Mouse (Mus musculus) heart, embryonic 11.5 days (tissue): ENCODE measurements around the gene Pde6g. TPM values are rescaled to one million over a fixed set of nuclear protein-coding genes. Genes with fewer than 3 reads are reported as not detected.
A peak's percentile ranks its signal among the peaks of the same experiment; 100 is the strongest.

Experiments used
- ATAC-seq: fragments of 200-750 bp; cut with Nextera tagmentation; replicated peaks from 2 replicates; pipeline ENCODE4 v1.8.0; 2017; ENCODE audit warnings: moderate library complexity; ENCODE audit not compliant: insufficient number of reproducible peaks, low FRiP score, low TSS enrichment
- H3K27ac ChIP-seq: fragments of 300-500 bp; sonication (generic); 2 replicates; pipeline ENCODE4 v1.5.1; 2014; ENCODE audit warnings: mild to moderate bottlenecking, low read depth, low read length
- H3K27me3 ChIP-seq: fragments of 300-500 bp; sonication (generic); 2 replicates; pipeline ENCODE4 v1.6.1; 2014; ENCODE audit warnings: mild to moderate bottlenecking, low read length, mixed read lengths; ENCODE audit not compliant: control insufficient read depth, insufficient read depth
- H3K36me3 ChIP-seq: fragments of 300-500 bp; sonication (generic); 2 replicates; pipeline ENCODE4 v1.6.1; 2014; ENCODE audit warnings: mild to moderate bottlenecking, low read length, moderate library complexity, mixed read lengths; ENCODE audit not compliant: control insufficient read depth, insufficient read depth
- H3K4me1 ChIP-seq: fragments of 300-500 bp; sonication (generic); 2 replicates; pipeline ENCODE4 v1.6.1; 2014; ENCODE audit warnings: low read length; ENCODE audit not compliant: control insufficient read depth, insufficient read depth
- H3K4me2 ChIP-seq: fragments of 300-500 bp; sonication (generic); 2 replicates; pipeline ENCODE4 v1.6.1; 2014; ENCODE audit warnings: mild to moderate bottlenecking, moderate library complexity
- H3K4me3 ChIP-seq: fragments of 300-500 bp; sonication (generic); 2 replicates; pipeline ENCODE4 v1.5.1; 2014; ENCODE audit warnings: low read depth, low read length
- H3K9ac ChIP-seq: fragments of 300-500 bp; sonication (generic); 2 replicates; pipeline ENCODE4 v1.6.1; 2014; ENCODE audit warnings: mild to moderate bottlenecking, low read depth, low read length, moderate library complexity
- H3K9me3 ChIP-seq: fragments of 300-500 bp; sonication (generic); replicated peaks from 2 replicates; pipeline ENCODE4 v1.6.1; 2016; ENCODE audit warnings: low read length; ENCODE audit not compliant: control insufficient read depth
- WGBS: fragments of 180-500 bp; shearing (Covaris S2); extraction: QIAGEN DNeasy Blood & Tissue Kit; methylation state at CpG from one replicate; pipeline ENCODE4 v1.1.7; 2014; ENCODE audit not compliant: insufficient replicate concordance; 5-methylcytosine and 5-hydroxymethylcytosine counted together
- polyA plus RNA-seq: library from polyadenylated mRNA; unstranded; fragments of >200 nt; fragmentation: Nextera tagmentation; extraction: Ambion mirVana; gene quantifications from 2 replicates; pipeline ENCODE4 v1.2.1, GENCODE M21; 2014

Pde6g gene
- polyA plus RNA-seq, 1 experiment from 2014 or later = 0.24 TPM

DNA sequence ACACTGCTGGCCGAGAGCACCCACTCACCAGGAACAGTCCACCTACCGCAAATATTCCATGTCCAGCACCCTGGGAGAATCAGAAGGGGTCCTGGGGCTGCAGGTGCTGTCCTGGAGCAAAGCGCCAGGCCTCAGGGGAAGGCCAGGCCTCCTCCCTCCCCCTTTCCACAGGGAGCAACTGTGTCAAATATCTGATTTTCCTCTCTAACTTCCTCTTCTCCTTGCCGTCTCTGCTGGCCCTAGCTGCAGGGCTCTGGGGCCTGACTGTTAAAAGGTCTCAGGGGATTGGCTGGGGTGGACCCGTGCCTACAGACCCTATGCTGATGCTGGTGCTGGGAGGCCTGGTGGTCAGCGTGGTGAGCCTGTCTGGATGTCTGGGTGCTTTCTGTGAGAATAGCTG lies 9.2 kb downstream of the Pde6g start:
- 54% methylated on average over 6 of the region's 6 CpGs for WGBS
- H3K27me3 ChIP-seq = no peaks in the 10 kb centered on the region
- H3K9ac ChIP-seq = no peak overlapping the region

DNA sequence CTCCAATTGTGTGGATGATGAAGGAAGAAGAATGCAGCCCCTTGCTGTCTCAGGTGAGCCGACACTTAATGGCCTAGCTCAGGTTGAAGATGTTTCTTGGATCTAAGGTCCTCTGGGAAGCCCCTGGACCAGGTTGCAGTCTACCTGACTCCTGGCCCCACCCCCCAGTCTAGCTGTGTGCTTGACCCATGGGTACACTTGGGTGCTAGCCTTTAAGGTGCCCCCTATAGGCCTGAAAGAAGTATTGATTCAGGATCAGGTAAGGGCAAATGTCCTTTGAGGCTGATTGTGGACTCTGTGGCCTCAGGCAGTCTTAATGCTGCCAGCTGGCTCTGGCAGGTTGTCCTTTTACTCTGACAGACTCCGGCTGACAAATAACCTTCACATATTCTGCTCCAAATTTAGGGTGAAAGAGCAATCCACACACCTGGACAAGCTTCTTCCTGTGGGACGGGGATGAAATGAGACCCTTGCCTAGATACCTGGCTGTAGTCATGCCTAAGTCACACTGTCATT lies 10.5 kb downstream of the Pde6g start:
- no peak for ATAC-seq
- WGBS = 79% methylated on average over 3 of the region's 3 CpGs
- no peak overlapping the region for H3K4me2 ChIP-seq

More for the DNA sequence above, 9.2 kb downstream of the Pde6g start:
- no peak overlapping the region for H3K27ac ChIP-seq
- H3K4me3 ChIP-seq = no peak overlapping the region
- no peak overlapping the region for H3K4me2 ChIP-seq
- no peaks in the 10 kb centered on the region for H3K36me3 ChIP-seq
- no peaks in the 10 kb centered on the region for H3K9me3 ChIP-seq
- no peak for ATAC-seq
- H3K4me1 ChIP-seq = peaks cover 4% of the 10 kb centered on the region; the same call in 1 of the 2 replicates

DNA sequence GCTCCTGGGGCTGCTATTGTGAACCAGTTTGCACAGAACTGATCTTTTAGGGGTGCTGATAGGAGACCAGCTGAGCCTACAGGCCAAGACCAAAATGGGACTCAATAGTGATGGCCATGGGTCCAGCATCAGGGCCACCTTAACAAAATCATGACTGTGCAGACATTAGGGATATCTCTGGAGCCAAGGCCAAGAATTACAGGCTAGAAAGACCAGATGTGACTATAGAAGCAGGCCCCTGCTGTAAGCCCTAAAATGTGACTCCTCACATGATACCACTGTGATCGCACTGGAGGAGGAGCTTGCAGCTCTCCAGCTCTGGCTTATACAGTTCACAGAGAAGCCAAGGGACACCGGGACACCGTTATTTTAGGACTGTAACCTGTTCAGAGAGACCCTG lies 11.0 kb downstream of the Pde6g start, which contains the start of gene Tspan10:
Gene Tspan10, plus strand, starts transcription at position 301 of the 400 bp plus-strand sequence.
- H3K9me3 ChIP-seq = no peaks in the 10 kb centered on the region
- no peak within 1 kb of the TSS for H3K4me3 ChIP-seq
- no peak within 1 kb of the TSS for H3K4me2 ChIP-seq
- H3K36me3 ChIP-seq = no peaks in the 10 kb centered on the region
- H3K9ac ChIP-seq = no peak within 1 kb of the TSS
- no peak for ATAC-seq
- peaks cover 4% of the 10 kb centered on the region; the same call in 1 of the 2 replicates for H3K4me1 ChIP-seq
- no peak within 1 kb of the TSS for H3K27ac ChIP-seq
- no peaks in the 10 kb centered on the region for H3K27me3 ChIP-seq
- WGBS = 87% methylated on average over 3 of the region's 3 CpGs

More for the DNA sequence above, 10.5 kb downstream of the Pde6g start:
- Histone ChIP-seq H3K9ac (no peak overlapping the region), H3K4me3 (no peak overlapping the region), H3K36me3 (no peaks in the 10 kb centered on the region), H3K27me3 (no peaks in the 10 kb centered on the region), H3K9me3 (no peaks in the 10 kb centered on the region), H3K27ac (no peak overlapping the region), H3K4me1 (peaks cover 4% of the 10 kb centered on the region; the same call in 1 of the 2 replicates)

DNA sequence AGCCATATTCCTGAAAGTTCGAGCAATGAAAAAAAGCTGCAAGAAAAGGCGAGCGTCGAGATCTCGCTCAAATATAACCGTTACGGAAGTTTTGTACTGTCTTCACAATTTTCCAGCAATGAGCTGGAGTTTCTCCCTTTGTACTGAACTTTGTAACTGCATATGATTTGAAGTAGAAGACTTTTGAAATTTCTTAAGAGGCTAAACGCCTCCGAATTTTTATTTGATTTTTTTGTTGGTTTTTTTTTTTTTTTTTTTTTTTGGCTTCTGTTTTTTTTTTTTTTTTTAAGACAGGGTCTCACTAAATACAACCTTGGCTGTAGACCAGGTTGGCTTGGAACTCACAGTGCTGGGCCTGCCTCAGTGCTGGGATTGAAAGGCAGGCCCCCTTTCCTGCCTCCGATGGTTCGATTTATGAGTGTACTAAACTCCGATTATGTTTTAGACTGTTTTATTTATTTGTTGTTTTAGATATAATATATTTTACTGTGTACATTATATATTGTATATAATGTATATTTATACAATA lies 15.4 kb downstream of the Pde6g start:
- 30% methylated on average over 12 of the region's 12 CpGs for WGBS
- H3K4me3 ChIP-seq = peak overlapping the region; percentile 96
- H3K36me3 ChIP-seq = peaks cover 4% of the 10 kb centered on the region; the same call in 1 of the 2 replicates
- H3K9ac ChIP-seq = peak overlapping the region; percentile 95
- H3K27me3 ChIP-seq = no peaks in the 10 kb centered on the region
- no peaks in the 10 kb centered on the region for H3K9me3 ChIP-seq
- peaks cover 12% of the 10 kb centered on the region for H3K4me1 ChIP-seq
- peak overlapping the region; percentile 81 for H3K4me2 ChIP-seq
- peak overlapping the region; percentile 80 for H3K27ac ChIP-seq
- no peak for ATAC-seq

DNA sequence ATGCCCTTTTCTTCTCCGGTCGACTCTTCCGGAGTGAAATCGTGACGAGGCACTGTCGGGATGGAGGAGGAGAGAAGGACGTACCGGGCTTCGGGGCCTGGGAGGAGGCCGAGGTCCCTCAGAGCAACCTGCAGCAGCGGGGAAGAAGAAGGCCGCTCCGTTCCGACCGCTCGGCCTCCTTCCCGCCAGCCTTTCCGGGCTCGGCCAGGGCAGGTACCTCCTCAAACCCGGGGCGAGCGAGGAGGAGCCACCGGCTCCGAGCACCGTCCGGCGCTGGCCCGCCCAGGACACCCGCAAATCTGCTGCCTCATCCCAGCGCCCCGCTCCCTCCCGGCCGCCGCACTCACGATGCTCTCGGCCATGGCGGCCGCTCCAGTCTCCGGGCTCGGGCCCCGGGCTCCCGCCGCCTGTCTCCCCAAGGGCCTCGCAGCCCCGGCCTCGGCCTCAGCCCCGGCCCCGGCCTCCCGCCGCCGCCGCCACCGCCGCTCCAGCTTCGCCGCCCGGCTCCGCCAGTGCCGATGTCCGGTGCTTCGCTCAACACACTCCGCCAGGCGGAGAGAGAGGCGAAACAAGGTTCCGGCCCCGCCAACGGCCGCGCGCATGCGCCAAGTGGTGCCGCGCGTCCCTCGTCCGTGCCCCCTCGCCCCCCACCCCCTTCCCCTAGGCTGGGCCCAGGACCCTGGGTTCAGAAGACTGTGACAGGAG lies 16.0 kb downstream of the Pde6g start, which contains the start of gene Nploc4:
Gene Nploc4, minus strand, starts transcription at position 557 of the 705 bp plus-strand sequence.
- peaks cover 10% of the 10 kb centered on the region; the same call in 1 of the 2 replicates for H3K36me3 ChIP-seq
- ATAC-seq = peak; percentile 78
- under 1% methylated on average over 69 of the region's 77 CpGs for WGBS
- H3K4me3 ChIP-seq = peak within 1 kb of the TSS; percentile 96
- no peaks in the 10 kb centered on the region for H3K9me3 ChIP-seq
- H3K27ac ChIP-seq = peak within 1 kb of the TSS; percentile 80
- H3K9ac ChIP-seq = peak within 1 kb of the TSS; percentile 95
- H3K27me3 ChIP-seq = no peaks in the 10 kb centered on the region
- H3K4me1 ChIP-seq = peaks cover 12% of the 10 kb centered on the region
- H3K4me2 ChIP-seq = peak within 1 kb of the TSS; percentile 81

DNA sequence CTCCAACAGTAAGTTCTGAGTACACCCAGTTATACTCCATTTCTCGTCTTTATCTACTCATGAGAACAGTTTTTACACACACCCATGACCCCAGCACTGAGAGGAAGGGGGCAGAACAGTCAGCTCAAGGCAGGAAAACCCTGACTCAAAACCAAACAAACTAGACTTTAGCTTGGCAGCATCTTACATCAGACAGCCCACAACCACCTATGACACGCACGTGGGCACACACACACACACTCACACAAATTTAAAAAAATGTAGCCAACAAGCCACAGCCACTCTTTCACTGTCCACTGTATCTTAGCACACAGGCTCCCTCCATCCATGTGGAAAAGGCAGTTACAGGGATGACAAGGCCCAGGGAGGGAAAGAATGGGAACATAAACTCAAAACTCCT lies 26.6 kb downstream of the Pde6g start:
- Histone ChIP-seq H3K27ac (no peak overlapping the region), H3K9ac (no peak overlapping the region), H3K9me3 (no peaks in the 10 kb centered on the region), H3K36me3 (peaks cover 17% of the 10 kb centered on the region), H3K4me1 (no peaks in the 10 kb centered on the region), H3K4me3 (no peak overlapping the region), H3K4me2 (no peak overlapping the region), H3K27me3 (no peaks in the 10 kb centered on the region)
- 87% methylated on average over 3 of the region's 3 CpGs for WGBS
- ATAC-seq = no peak

DNA sequence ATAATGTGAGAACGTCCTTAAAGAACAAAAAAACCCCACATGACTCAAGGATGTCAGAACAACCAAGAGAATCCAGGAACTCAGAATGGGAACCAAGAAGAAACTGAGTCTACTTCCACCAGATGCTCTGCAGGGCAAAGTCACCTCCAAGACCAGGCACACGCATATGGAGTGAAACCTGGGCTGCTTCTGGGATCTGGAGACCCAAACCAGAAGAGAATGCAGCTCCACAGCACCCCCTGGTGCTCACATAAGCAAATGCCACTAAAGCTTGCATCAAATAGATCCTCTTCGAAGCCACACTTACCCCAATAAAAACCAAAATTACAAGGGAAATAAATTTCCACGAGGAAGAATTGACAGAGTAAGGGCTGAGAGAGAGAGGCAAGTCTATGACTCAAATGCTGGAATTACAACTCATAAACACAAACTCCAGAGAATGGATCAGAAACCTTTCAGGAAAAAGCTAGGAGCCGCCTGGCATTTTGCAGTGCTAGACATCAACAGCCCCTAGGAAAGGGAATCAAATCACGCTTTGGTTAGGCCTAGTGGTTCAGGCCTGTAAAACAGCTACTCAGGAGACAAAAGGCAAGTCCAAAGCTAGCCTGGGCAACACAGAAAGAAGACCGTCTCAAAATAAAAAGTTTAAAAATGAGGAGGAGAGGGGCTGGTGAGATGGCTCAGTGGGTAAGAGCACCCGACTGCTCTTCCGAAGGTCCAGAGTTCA lies 29.6 kb downstream of the Pde6g start:
- H3K4me2 ChIP-seq = no peak overlapping the region
- ATAC-seq = no peak
- H3K27me3 ChIP-seq = no peaks in the 10 kb centered on the region
- no peak overlapping the region; the same call in 1 of the 2 replicates for H3K27ac ChIP-seq
- H3K9ac ChIP-seq = no peak overlapping the region
- WGBS = 68% methylated on average over 9 of the region's 9 CpGs
- H3K4me1 ChIP-seq = no peaks in the 10 kb centered on the region
- no peaks in the 10 kb centered on the region for H3K9me3 ChIP-seq
- peaks cover 20% of the 10 kb centered on the region for H3K36me3 ChIP-seq
- no peak overlapping the region for H3K4me3 ChIP-seq
